Mouse (Mus musculus) mammary gland, adult 2 months (tissue): ENCODE data around the gene Tsg101. TPM values are rescaled to one million over a fixed set of nuclear protein-coding genes. Genes with fewer than 3 reads are reported as not detected.

Source experiments
- polyA plus RNA-seq: library from polyadenylated mRNA; depleted of rRNA; stranded (reverse); fragments of >200 nt; gene quantifications from 2 replicates; pipeline ENCODE4 v1.2.3, GENCODE M21; 2012; ENCODE audit warnings: low replicate concordance; rRNA removed

Gene Tsg101
- 78.6 and 136 TPM in 2 replicates for polyA plus RNA-seq

GRCm38 (mm10) chr7:46919551-46920176, at the start of gene Tsg101:
Tsg101 (minus strand) TSS chr7:46919969.

GRCm38 (mm10) chr7:46957831-46958691, 38.3 kb upstream of the Tsg101 start, which contains the start of gene Uevld:
Uevld (minus strand) TSS chr7:46958527.

GRCm38 (mm10) chr7:46860996-46861395, 58.8 kb downstream of the Tsg101 start, which contains the start of gene Ldhc:
Ldhc (plus strand) TSS chr7:46861203.

GRCm38 (mm10) chr7:46840787-46841525, 78.8 kb downstream of the Tsg101 start, which contains the start of gene Ldha:
Ldha (plus strand) TSS chr7:46841475.

Other genes with a start within 250 kb of the Tsg101 start
- 0.53 and 1.9 TPM in 2 replicates for gene Tph1, start 247.4 kb downstream of the Tsg101 start, polyA plus RNA-seq
- gene Saal1, start 209.3 kb downstream of the Tsg101 start, polyA plus RNA-seq: 5.4 and 8.4 TPM in 2 replicates
- gene Saa3, start 204.3 kb downstream of the Tsg101 start, polyA plus RNA-seq: 0.55 TPM in 1 of 2 replicates, not detected in the other
- 0.11 TPM in 1 of 2 replicates, not detected in the other for gene Saa4, start 187.4 kb downstream of the Tsg101 start, polyA plus RNA-seq
- 0.06 TPM in 1 of 2 replicates, not detected in the other for gene Saa1, start 177.0 kb downstream of the Tsg101 start, polyA plus RNA-seq
- gene Saa2, start 168.2 kb downstream of the Tsg101 start, polyA plus RNA-seq: 0.04 TPM in 1 of 2 replicates, not detected in the other
- gene Hps5, start 123.9 kb downstream of the Tsg101 start, polyA plus RNA-seq: 12.3 and 18.5 TPM in 2 replicates
- 6.3 and 8.6 TPM in 2 replicates for gene Gtf2h1, start 123.9 kb downstream of the Tsg101 start, polyA plus RNA-seq
- gene Ldha, start 78.5 kb downstream of the Tsg101 start, polyA plus RNA-seq: 777 and 2,450 TPM in 2 replicates
- 0.29 TPM in 1 of 2 replicates, not detected in the other for gene Ldhc, start 58.8 kb downstream of the Tsg101 start, polyA plus RNA-seq
- 2.4 and 6.0 TPM in 2 replicates for gene Uevld, start 38.6 kb upstream of the Tsg101 start, polyA plus RNA-seq
- not detected in 2 replicates for gene Gm9999, start 63.6 kb upstream of the Tsg101 start, polyA plus RNA-seq
- gene Spty2d1, start 88.4 kb upstream of the Tsg101 start, polyA plus RNA-seq: 4.7 and 5.3 TPM in 2 replicates
- 71.9 and 117 TPM in 2 replicates for gene Tmem86a, start 130.6 kb upstream of the Tsg101 start, polyA plus RNA-seq
- 9.4 and 15.8 TPM in 2 replicates for gene Ptpn5, start 213.7 kb upstream of the Tsg101 start, polyA plus RNA-seq